Mouse (Mus musculus) right cerebral cortex, postnatal 4 days (tissue): ENCODE measurements around the gene Mlxip.

Source experiments
- DNase-seq: peaks from one replicate; pipeline ENCODE4 v3.0.0-alpha.2; 2022

Mlxip gene

DNA sequence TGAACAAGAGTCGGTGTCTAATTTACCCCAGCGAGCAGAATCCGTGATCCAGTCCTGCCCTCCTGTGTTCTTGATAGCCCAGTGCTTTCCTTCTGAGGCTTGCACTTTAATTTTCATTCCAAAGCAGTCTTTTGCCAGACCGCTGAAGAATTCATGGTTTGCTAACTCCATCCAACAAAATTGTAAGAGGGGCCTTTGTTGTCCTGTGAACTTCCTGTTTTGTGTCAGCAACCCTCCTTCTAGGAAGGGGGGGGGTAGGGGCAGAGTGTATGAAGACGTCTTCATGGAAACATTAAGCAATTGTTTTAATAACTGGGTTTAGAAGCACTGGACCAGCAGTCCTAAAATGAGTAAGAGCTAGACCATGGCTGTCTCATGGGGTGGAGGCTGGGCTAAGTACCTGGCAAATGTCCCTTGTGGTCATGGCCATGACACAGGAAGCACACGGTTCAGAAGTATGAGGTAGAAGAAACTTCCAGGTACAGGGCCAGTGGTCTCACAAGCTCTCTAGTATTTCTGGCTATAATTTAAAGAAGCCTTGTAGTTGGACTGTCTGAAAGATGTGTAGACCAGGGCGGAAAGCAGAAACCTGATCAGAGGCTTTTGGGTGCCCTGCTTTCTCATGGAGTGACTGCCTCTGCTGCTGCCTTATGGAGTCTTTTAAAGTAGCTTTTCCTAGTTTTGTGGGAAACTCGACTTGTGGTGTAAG, 41.6 kb downstream of the Mlxip start:
- no peak for DNase-seq

DNA sequence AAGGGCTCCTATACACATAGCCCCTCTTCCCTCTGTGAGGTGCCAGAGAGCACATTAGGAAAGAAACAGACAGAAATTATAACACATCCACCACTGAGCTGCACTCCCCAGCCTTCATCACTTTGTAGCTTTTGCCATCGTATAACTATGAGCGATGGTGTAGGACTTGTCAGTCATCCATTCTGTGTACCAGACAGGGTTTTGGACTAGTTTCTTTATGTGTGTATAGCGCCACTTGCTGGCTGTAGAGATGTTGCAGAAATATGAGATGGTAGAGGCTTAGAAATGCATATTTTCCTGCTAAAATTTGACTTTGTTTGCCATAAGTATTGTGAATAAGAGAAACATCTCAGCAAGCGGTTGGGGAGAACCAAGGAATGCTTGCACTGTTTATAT, 42.2 kb downstream of the Mlxip start:
- DNase-seq, result peak; percentile 45

DNA sequence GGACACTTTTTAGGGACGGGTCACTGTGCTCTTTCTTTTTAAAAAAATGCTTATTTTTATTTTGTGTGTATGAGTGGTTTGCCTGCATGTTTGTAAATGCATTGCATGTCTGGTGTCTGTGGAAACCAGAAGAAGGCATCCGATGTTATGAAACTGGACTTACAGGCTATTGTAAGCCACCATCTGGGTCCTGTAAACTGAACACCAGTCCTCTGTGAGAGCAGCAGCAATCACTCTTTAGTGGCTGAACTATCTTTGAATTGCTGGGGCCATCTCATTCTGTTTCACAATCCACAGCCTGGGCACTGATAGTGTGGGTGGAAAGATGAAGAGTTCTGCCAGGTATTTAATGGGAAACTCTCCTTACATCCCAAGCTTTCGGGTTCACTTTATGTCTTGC, 43.8 kb downstream of the Mlxip start:
- DNase-seq, result no peak

DNA sequence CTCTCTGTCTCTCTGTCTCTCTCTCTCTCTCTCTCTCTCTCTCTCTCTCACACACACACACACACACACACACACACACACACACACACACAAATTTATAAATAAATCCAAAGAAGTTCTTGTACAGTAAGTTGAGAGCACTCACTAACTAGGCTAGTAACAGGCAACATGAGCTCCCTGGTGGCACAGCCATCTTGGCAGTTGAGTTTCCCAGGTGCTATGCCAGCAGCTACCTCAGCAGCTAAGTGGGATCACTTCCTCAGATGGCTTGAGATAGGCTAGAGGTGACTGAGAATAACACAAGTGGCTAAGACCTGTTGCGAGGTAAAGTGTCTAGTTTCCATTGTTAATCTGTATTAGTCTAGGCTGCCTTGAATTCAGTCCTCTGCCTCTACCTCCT, 44.7 kb downstream of the Mlxip start:
- no peak for DNase-seq

DNA sequence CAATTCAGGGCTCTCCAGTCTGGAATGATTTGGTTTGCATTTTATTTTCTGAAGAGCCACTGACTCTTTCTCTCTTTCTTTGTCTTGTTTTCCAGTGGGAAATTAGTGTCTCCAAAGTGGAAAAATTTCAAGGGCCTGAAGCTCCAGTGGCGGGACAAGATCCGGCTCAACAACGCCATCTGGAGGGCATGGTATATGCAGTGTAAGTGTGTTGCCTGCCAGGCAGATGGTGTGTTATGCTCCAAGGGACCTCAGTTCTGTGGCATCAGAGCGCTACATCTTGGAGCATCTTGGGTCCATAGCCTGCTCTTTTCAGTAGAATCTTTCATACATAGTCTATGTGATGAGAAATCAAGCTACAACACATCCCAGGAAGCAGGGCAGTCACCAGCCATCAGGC, 45.3 kb downstream of the Mlxip start:
- peak; percentile 42 for DNase-seq

DNA sequence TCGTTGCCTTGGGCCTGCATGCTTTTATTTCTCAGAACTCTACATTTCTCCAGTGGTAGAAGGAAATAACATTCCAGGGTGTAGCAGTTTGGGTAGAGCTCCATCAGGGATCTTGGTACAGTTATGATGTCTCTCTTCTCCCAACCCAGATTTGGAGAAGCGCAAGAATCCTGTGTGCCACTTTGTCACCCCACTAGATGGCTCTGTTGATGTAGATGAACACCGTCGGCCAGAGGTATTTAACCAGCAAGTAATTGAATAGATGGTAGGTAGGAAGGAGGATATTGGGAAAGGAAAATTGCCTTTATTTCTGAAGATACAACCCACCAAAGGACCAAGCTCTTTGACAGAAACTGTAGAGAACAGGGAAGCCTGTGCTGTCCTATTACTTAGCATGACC, 46.1 kb downstream of the Mlxip start:
- no peak for DNase-seq

DNA sequence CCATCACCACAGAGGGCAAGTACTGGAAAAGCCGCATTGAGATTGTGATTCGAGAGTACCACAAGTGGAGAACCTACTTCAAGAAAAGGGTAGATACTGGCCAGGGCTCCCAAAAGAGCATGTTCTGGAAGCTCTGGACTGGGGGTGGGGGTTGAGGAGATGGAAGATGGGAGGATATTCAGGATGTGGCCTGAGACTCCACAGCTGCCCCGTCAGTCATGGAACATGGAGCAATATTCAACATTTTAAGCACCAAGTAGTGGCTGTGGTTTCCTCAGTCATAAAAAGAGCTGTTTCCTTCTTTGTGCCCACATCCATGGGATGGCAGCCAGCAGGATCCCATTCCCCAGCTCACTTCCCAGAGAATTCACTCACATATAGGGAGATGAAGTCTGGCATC, 47.7 kb downstream of the Mlxip start:
- no peak for DNase-seq

DNA sequence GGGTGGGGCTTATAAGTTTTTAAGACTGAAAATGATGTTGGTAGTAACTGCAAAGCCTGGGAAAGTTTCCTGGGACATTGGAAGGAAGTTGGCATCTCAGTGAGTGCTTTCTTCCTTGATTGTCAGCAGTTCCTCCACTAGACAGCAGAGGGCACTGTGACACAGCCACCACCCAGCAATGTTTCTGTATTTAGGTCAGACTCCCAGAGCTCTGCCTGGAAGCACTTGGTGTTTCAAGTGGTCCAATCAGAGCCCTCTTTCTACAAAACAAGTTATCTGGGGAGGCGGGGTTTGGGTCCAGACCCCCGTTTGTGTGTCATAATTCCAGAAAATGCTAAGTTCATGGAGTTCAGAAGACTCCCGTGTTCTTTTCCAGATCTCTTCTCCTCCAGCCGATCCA, 49.5 kb downstream of the Mlxip start:
- DNase-seq, result peak; percentile 75

DNA sequence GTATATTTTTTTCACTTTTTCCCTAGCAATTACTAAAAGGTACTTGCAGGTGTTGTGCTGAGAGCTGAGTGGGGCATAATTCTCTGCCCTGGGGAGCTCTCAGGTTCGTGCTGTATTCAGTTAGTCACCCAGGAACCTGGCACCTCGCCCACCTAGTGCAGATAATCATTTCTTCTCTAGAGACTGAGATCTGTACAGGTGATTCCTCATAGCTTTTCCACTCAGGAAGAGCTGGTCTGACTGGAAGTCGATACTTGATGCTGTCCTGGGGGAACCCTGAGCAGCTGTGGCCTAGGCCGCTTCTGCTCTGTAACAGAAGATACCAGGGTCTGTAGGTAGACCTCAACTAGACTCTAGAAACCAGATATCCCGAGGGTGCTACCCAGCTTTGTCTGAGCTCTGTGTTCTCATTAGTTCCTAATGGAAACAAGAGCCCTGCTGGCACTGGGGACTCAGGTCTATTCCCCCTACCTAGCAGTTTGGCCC, 50.3 kb downstream of the Mlxip start:
- no peak for DNase-seq

DNA sequence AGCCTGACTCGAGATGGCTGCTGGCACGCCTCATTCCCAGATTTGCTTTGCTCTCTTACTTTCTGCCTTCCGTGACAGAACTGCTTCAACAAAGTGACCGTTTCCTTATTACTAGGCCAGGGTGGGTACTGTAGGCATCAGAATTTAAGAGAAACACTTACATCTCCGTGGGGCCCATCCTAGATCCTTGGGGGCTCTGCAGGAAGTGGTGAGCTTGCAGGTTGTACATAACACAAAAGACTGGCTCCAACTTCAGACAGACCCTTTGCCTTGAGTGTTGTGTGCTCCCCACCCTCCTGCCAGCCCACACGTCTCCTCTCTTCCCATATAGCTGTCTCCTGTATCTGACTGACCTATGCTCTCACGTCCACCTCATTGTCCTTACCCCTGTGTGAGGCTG, 57.3 kb downstream of the Mlxip start:
- DNase-seq, result no peak

DNA sequence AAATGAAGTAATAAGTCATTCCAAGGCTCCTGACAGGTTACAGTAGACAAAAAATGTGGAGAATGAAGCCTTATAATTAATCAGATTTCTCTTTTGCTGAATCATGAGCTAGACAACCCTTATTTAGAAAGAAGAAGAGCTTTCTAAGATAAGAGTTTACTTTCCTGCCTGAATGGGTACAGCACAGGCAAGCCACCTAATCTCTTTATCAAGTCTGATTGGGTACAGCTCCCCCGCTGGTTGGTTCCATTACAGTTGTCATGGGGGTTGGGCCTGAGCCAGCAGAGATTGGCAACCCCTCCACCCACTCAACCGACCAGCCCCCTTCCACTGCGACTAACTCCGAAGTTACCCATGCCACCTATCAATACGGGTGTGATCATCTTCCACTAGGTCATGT, 66.8 kb downstream of the Mlxip start:
- DNase-seq, result no peak

DNA sequence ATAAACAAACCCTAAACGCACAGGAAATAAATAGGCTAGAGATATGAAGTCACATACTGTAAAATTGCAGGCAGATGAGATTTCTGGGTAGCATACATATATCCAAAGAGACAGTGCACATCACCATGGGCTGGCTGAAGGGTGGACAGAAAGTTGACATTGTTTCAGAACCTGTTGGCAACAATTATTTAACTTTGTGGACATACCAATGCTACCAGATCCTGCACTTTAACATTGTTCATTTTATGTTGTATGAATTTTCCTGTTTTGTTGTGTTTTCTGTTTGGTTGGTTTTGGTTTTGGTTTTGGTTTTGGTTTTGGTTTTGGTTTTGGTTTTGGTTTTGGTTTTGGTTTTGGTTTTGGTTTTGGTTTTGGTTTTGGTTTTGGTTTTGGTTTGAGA, 70.0 kb downstream of the Mlxip start:
- no peak for DNase-seq

DNA sequence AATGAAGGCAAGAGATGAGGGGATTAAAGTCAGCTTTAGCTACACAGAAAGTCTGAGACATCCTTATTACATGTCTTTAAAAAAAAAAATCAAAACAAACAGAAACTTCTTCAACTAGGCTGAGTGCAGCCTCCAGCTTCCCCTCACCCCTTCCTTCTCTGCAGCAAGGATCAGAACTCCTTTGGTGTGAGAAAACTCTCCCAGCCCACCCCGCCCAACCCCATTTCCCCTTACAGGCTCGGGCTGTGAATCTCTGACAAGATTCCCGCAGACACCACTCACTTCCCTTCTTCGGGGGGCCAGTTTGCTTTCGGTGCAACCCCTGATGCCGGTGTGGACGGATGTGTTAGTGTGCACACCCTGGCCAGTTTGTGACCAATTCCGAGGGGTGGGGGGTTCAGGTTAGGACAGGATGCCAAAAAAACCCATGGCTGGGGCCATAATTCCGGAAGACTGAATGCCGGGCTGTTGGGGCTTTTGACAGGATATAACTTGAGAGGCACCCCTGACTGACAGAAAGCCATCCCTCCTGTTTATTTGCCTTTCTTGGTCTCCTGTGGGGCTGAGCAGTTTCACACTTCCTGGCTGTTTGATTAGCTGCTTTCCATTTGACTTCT, 76.3 kb downstream of the Mlxip start:
- no peak for DNase-seq

DNA sequence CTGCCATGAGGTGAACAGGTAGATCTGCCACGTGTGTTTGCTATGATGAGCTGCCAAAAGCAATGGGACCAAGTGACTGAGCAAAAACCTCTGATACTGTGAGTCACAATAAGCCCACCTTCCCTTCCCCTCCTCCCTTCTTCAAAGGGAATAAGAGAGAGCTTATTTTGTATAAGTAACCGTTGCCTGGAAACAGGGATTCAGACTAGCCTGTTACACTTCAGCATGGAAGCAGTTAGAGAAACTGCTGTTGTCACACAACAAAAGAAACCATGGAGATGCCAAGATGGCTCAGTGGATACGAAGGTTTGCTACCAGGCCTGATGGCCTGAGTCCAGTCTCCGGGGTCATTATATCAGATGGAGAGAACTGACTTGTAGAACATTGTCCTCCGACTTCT, 79.2 kb downstream of the Mlxip start:
- no peak for DNase-seq

DNA sequence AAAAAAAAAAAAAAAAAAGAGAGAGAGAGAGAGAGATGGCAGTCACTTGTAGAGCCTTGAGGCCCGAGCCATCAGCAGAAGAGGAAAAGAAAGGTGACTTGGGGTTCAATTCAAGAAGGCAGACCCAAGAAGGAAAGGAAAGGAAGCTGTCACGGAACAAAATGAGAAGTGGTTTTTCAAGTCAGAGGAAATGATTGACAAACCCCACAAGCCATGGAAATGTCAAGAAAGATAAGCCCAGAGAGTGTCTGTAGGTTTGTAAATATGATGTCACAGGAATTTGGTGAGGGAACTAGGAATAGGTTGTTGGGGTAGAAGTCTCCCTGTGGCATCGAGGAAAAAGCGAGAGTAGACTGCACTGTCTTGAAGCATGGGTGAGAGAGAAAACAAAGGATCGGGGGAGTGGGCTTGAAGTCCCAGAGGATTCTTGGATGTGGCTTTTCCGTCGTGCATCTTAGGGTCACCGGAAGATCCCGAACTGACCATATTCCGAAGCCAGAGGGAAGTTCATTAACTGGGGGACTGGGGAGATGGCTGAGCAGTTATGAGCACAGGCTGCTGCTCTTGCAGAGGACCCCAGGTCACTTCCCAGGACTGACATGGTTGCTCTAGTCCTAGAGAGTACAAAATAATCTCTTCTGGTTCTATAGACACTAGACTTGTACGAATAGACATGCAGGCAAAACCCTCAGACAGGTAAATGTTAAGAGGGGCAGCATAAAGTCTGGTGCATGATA, 93.2 kb downstream of the Mlxip start:
- DNase-seq, result no peak

DNA sequence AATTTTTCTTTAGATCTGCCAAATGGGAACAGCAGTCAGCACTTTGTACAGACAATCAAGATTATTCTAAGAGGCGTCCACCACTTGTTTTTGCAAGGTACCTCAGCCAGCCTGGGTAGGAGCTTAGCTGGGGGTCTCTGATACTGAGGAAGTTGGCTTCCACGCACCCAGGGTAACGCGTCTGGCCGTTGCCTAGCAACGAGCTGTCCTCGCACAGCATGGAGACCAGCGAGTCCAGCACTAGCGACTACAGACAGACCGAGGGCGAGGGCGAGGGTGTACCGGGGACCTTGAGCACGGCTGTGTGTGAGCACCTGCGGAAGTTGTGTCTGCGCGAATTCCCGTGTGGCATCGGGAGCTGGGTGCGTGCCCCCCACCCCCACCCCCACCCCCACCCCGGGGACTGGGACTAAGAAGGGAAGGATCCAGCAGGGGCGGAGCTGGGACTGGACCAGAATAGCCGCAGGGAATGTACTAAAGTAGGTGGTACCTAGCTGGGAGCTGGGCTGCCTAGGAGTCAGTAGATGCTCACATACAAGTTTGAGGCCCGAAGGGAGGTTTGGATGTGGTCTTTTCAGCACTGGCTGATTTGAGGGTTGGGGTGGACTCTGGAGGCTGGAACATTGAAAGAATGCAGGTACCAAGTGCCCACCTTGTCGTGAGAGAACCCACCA, 94.7 kb downstream of the Mlxip start, which contains the start of the genes Lrrc43 and Il31:
Gene Lrrc43 (plus strand): TSS at position 194 of the 674 bp plus-strand sequence.
Gene Il31 (minus strand): TSS at position 378 of the 674 bp plus-strand sequence.
- DNase-seq, result no peak

DNA sequence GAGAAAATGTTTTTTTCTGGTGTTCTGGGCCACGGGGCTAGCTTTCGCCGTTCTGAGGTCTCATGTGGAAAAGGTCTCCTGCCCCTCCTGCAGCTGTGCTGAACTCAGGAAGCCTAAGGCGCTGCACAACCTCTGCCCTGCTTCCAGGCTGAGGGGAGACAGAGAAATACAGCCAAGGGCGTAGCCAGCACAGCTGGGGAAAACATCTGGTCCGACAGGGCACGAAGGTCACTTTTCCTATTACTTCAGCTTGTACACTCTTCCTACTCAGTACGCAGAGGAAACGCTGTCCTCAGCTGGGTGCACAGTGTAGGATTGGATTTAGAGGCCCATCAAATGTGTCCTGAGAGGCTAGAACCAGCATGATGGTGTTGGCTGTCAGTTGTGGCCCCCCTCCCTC, 95.3 kb downstream of the Mlxip start:
- no peak for DNase-seq

DNA sequence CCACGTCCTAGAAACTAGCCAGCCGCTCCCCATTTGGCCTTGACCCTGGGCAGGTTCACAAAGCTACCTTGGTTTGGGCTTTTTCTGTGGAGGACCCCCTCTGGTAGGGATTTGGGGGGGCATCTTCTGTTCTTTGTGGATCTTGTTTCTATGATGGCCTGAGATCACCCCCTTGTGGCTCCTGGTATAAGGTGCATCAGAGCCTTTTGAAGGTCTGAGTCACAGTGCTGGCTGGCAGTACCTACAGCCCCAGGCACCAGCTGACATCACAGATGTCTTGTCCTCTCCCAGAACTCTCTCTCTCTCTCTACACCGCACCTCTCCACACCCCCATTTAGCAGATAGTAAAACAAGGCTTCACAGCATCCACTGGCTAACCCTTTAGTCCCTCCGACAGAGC, 105.1 kb downstream of the Mlxip start:
- DNase-seq, result no peak

DNA sequence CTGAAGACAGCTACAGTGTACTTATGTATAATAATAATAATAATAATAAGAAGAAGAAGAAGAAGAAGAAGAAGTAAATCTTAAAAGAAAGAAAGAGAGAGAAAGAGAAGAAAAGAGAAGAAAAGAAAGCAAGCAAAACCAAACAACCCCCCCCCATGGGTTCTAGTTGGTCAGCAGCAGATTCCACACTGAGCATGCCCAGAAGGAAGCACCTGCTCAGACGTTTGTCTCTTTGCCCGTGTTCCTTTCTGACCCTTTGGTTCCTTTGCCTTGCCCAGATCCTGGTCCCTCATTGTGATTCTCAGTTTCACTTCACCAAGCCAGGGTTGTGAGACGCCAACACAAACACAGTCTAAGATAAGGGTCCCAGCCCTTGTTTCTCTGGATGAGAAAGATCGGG, 107.4 kb downstream of the Mlxip start:
- DNase-seq, result no peak
